Mouse (Mus musculus): ENCODE data around the gene Zdhhc14.

The Zdhhc14 gene

DNA sequence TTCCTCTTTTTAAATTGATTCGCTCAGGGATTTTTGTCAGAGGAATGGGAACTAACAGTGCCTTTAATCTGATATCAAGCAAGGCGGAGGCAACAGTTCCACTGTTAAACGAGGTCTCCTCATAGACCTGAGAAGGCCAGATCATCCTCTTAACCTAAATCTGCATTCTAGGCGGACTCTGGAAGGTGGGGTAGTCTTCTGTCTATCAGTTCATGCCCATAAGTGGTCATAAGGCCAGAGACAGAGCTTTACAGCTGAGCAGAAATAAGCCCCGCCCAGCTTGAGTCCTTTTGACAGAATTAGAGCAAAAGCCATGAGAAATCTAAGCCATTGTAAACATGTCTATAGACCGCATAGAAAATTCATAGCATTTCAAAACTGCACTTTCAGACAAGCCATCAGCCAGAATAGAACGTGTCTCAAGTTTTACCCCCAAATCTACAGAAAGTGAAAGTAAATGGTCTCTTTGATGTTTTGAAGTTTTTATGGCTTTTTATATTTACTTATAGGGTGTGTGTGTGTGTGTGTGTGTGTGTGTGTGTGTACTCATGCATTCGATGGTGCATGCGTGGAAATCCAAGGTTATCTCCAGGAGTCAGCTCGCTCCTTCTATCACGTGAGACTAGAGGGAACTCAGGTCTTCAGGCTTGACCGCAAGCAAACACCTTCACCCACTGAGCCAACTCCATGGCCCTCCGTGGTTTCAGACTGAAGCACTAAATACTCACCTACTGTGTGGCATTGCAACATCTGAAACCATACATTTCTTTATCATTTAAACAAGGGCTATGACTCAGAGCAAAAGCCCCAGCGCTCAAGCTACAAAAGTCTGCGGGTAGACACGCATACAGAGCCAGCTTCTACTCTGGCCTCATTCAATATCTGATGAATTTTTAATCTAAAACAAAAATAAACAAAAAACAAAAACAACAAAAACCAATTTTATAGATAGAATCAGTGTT, 255.5 kb downstream of the Zdhhc14 start:
- DNase-seq: no peak

DNA sequence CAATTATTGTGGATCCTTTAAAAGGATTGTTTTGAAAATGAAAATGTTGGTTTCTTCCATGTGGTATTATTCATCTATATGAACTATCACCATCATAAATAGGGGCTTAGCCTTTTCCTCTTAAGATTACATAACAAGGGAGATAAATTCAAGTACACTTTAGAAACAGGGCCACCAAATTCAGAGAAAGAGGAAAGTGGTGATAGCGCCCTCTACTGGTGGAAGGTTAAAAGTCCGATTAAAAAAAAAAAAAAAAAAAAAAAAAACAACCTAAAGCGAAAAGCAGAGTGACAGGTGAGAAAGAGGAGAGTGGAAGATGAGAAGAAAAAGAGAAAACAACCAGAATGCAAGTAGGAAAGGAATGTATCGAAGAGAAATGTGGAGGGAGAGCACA, 256.1 kb downstream of the Zdhhc14 start:
- DNase-seq: no peak

DNA sequence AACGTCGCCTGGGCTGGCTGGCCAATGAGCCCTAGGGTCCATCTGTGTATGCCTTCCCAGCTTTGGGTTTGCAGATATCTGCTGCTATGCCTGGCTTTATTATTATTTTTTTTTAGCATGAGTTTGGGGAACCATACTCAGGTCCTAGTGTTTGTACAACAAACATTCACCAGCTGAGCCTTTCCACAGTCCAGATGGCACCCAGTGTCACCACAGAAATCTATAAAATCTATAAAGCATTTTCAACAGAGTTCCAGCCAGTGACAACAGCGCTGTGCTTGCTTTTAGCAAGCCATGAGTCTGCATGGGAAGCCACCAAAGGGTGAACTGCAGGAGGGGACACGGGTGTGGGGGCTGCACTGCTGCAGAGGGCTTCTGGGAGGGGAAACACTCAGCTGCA, 257.9 kb downstream of the Zdhhc14 start:
- DNase-seq: no peak

GRCm38 (mm10) chr17:5751066-5751465, 258.7 kb downstream of the Zdhhc14 start:
- no peak for DNase-seq

DNA sequence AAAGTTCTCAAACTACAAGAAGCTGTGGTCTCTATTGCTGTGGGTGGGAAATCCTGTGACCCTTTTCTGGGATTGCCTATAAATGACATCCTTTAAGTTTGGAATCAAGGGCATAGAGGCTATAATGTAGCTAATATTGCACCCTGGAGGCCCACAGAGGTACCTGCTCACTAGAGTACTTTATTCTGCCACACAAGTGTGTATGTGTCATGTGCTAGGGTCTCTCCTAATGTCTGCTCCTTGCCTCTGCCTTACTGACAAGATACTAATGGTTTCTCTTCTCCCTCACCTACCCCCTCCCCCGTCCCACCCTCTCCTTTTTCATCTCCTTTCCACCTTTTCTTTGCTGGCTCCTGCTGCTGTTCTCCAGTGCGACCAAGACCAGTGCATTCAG, 260.0 kb downstream of the Zdhhc14 start:
- no peak for DNase-seq

- peak; percentile 35 to 50 for DNase-seq
Observed at GRCm38 (mm10) chr17:5752716-5753585, 260.6 kb downstream of the Zdhhc14 start.

- DNase-seq: no peak
Observed at GRCm38 (mm10) chr17:5755489-5755888, 263.1 kb downstream of the Zdhhc14 start.

- DNase-seq: peak in 1 of 2 experiments; percentile 51
Observed at GRCm38 (mm10) chr17:5756065-5756464, 263.7 kb downstream of the Zdhhc14 start.

GRCm38 (mm10) chr17:5756855-5757254, 264.5 kb downstream of the Zdhhc14 start:
- DNase-seq: no peak

GRCm38 (mm10) chr17:5763768-5764167, 271.4 kb downstream of the Zdhhc14 start:
- no peak for DNase-seq

GRCm38 (mm10) chr17:5764270-5764669, 271.9 kb downstream of the Zdhhc14 start:
- DNase-seq: no peak

DNA sequence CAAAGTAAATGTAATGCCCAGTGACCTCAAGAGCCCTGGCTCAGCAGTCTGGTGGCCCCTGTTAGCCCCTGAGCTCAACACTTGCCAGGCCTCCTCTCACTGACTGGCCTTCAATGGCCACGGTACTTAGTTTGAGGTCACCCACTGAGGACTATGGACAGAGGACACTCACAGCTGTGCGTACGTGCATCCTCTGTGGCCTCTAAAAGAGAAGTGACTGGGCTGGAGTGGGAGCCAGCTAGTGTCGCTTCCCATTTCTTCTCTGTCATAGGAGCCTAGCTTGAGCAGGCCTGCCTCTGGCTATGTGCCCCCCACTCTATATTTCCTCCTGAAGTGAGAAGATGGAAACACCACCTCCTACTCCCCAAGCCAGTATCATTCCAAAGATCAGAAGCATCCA, 273.4 kb downstream of the Zdhhc14 start:
- DNase-seq: no peak

- no peak for DNase-seq
Observed at GRCm38 (mm10) chr17:5768164-5768705, 275.9 kb downstream of the Zdhhc14 start.

DNA sequence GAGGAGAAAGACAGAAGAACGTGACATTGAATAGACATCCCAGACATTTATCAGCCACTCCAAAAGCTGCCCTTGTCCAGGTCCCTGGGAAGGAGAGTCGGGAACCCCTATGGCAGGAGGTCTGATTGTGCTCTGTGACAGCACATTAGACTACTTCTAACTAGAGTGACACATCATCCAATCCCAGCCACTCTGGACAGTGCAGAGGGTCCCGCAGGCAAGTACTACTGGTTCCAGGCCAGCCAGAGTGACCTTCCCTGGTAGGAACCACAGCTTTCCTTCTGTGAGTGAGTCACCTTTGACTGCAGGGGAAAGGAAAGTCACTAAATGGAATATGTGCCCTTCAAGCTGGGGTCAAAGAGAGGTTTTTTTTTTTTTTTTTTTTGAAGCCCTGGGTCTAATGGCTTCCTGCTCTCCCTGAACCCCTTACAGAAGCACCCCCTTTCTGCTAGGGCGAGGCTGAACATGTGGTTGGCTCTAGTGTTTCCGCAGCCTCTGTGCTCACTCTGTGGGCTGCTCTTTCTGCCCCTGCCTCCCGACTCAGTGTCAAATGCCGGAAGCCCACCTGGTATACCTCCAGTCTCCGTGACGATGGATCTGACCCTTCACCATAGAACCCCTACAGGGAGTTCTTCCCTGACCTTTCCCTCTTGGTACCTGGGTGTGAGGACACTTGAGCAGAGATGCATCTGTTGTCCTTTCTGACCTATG, 276.6 kb downstream of the Zdhhc14 start:
- peak; percentile 44 to 67 for DNase-seq

DNA sequence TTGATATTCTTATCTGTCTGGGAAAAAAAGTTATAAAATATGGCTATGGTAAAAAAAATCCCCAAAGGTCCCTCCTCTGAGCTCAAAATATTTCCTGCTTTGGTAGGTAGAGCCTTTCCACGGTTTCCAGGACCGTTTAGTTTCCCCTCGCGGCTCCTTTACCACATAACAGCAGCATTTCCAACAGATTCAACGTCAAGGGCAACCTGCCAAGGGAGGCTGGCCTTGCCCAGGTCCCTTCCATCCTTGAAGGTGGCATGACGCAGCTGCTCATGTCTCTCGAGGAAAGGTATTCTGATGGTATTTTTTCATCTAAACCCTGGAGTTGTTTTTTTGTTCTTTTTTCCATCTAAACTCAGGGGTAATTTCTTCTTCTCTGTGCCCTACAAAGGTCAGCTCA, 277.4 kb downstream of the Zdhhc14 start:
- no peak for DNase-seq

GRCm38 (mm10) chr17:5770265-5771249, 278.2 kb downstream of the Zdhhc14 start:
- peak; percentile 39 to 53 for DNase-seq

DNA sequence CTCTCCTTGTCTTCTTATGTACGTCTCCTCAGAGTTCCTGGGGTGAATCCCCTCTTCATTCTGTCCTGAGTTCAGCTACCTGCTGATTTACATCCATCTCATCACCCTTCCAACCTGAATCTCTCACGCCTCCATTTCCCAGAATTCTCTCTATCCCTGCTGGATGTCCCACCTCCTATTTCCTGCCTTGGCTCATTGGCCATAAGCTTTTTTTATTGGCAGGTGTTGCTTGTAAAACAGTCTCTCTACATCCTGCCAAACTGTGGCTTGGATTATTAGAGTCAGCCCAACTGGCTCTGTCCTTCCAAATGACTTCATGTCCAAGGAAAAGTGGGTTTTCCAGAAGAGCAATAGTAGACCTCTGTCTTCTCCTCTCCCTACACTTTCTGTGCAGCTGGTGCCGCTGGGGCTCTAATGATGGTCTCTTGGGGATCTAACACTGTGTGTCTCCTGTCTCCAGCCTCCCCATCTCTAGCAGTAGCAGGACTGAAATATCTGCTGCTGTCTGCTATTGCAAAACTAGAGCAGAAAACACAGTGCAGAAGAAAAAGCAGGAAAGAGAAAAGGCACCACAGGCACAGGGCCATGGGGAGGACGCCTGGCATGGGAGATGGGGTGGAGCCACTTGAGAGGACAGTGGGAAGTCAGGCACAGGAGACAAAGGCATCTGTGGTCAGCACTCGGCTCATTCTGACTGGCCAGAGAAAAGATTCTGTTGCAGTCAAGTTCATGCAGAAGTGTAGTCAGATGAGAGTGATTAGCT, 288.0 kb downstream of the Zdhhc14 start:
- no peak for DNase-seq

DNA sequence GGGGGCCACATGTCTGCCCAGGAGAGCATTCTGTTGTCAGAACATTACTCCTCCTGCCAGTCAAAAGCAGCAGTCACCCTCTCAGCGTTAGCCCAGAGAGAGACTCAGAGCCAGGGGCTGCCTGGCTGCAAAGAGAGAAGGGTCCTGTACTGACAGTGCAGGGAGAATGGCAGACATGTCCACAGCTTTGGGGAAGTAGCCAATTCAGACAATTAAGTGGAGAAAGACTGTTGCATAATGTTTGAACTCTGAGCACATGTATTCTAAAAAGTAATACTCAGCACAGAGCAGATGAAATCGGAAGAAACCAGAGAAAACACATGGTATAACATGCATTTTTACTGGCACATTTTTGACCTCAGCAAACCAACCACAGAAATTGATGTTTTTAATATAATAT, 292.9 kb downstream of the Zdhhc14 start:
- no peak for DNase-seq

DNA sequence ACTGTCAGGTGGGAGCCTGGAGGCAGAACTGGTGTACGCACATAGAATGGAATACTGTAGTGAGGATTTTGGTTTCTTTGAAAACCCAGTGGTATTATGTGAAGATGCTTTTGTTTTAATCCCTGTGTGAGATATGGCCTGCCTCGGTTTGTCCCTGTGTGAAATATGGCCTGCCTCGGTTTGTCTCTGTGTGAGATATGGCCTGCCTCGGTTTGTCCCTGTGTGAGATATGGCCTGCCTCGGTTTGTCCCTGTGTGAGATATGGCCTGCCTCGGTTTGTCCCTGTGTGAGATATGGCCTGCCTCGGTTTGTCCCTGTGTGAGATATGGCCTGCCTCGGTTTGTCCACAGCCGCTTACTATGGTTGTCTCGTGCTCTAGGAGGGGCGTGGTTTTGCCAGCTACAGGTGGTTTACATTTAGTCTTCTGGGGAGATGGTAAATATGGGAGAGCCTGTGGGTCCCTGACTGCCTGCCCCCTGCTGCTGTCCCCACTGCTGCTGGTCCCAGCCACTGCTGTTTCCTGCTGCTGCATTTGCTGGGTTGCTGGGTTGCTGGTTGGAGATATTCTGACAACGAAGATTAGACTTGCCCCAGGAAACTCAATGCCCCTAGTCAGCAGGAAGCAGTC, 299.9 kb downstream of the Zdhhc14 start:
- no peak for DNase-seq

DNA sequence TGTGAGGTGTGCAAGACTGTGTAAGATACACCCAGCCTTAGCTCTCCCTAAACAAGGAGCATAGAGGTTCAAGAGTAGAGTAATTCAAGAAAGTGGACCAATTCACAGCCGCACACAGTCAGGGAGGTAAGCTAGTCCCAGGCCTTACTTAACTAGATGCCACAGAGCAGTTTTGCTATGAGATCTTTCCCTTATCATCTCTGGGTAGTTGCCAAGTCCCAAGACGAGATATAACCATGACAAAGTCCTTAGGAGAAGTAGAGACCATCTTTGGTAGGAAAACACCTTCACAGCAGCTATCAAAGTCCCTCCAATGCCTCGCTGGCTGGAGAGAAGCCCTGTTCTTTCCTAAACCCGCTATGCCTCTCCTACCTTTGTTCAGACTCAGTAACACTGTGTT, 301.2 kb downstream of the Zdhhc14 start:
- DNase-seq: no peak
